Mouse (Mus musculus): ENCODE results near the gene Fastkd1.

DNA sequence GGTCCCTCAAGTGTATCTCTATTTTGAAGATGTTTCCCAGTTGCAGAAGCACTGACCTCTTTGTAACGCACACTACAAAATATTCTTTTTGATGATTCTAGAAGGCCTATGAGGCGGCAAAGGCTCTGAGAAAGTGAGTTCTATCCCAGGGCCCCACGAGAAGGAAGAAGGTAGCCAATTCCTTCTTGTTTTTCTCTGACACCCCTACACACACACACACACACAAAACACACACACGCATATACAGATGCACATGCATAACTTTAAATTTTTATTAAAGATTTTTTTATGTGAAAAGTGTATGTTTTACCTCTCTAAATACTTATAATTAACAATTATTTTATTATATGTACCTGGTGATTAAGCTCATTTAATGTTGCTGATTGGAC, 304 bp upstream of the Fastkd1 start:
- TF ChIP-seq CTCF (conservative IDR thresholded peaks at IDR 0.05; ENCODE audit: low read length) (no peak), POU5F1 (IDR thresholded peaks at IDR 0.05; ENCODE audit: borderline replicate concordance, low read length) (no peak), NANOG (IDR thresholded peaks at IDR 0.05; ENCODE audit: borderline replicate concordance, low read length) (no peak)

Measured in E14TG2a.4 (cell line).